Mouse (Mus musculus): ENCODE measurements around the gene Itpr1. TPM values are rescaled to one million over a fixed set of nuclear protein-coding genes. Genes with fewer than 3 reads are reported as not detected.

Gene Itpr1
- polyA plus RNA-seq, 1 experiment from 2014 or later: 4.0 TPM

- 73% methylated on average over 4 of the region's 4 CpGs for WGBS
- no peak overlapping the region for H3K4me2 ChIP-seq (replicated peaks; ENCODE audit: low read depth)
- TF ChIP-seq CTCF (IDR thresholded peaks at IDR 0.05; ENCODE audit: low read depth) (no peak), EP300 (optimal IDR thresholded peaks at IDR 0.05) (no peak)
- H3K9me3 ChIP-seq (ENCODE audit: control insufficient read depth, low read length): no peaks in the 10 kb centered on the region
- H3K4me3 ChIP-seq (ENCODE audit: low read depth, low read length): no peak overlapping the region
- ATAC-seq (ENCODE audit: low FRiP score, low TSS enrichment): no peak
- H3K36me3 ChIP-seq (ENCODE audit: control insufficient read depth, insufficient read depth, low read length): no peaks in the 10 kb centered on the region
- H3K27me3 ChIP-seq (ENCODE audit: control insufficient read depth, insufficient read depth, low read length): no peaks in the 10 kb centered on the region
- H3K4me1 ChIP-seq (replicated peaks; ENCODE audit: control insufficient read depth, insufficient read depth): 0 out of 2 replicates have a peak, but pooled peaks cover 2% of the 10 kb centered on the region
- no peak for DNase-seq (ENCODE audit: low spot score)
- H3K9ac ChIP-seq (ENCODE audit: low read length): no peak overlapping the region
- no peak overlapping the region for H3K27ac ChIP-seq (replicated peaks)
Observed at GRCm38 (mm10) chr6:108238011-108238410, 25.1 kb downstream of the Itpr1 start.

GRCm38 (mm10) chr6:108239056-108239455, 26.2 kb downstream of the Itpr1 start:
- 50% methylated on average over 4 of the region's 4 CpGs for WGBS

GRCm38 (mm10) chr6:108240004-108240403, 27.1 kb downstream of the Itpr1 start:
- no peak overlapping the region for H3K9ac ChIP-seq (ENCODE audit: low read length)
- no peaks in the 10 kb centered on the region for H3K36me3 ChIP-seq (ENCODE audit: control insufficient read depth, insufficient read depth, low read length)
- no peak overlapping the region for H3K4me3 ChIP-seq (ENCODE audit: low read depth, low read length)
- 97% methylated on average over 1 of the region's 1 CpGs for WGBS
- ATAC-seq (ENCODE audit: low FRiP score, low TSS enrichment): no peak
- H3K4me2 ChIP-seq (replicated peaks; ENCODE audit: low read depth): no peak overlapping the region
- 0 out of 2 replicates have a peak, but pooled peaks cover 2% of the 10 kb centered on the region for H3K4me1 ChIP-seq (replicated peaks; ENCODE audit: control insufficient read depth, insufficient read depth)
- H3K9me3 ChIP-seq (ENCODE audit: control insufficient read depth, low read length): no peaks in the 10 kb centered on the region
- DNase-seq (ENCODE audit: low spot score): no peak
- H3K27me3 ChIP-seq (ENCODE audit: control insufficient read depth, insufficient read depth, low read length): no peaks in the 10 kb centered on the region
- H3K27ac ChIP-seq (replicated peaks): no peak overlapping the region
- TF ChIP-seq EP300 (optimal IDR thresholded peaks at IDR 0.05) (no peak), CTCF (IDR thresholded peaks at IDR 0.05; ENCODE audit: low read depth) (no peak)

More at GRCm38 (mm10) chr6:108239056-108239455, 26.2 kb downstream of the Itpr1 start:
- Histone ChIP-seq H3K4me1 (replicated peaks; ENCODE audit: control insufficient read depth, insufficient read depth) (0 out of 2 replicates have a peak, but pooled peaks cover 2% of the 10 kb centered on the region), H3K9ac (ENCODE audit: low read length) (no peak overlapping the region), H3K27me3 (ENCODE audit: control insufficient read depth, insufficient read depth, low read length) (no peaks in the 10 kb centered on the region), H3K36me3 (ENCODE audit: control insufficient read depth, insufficient read depth, low read length) (no peaks in the 10 kb centered on the region), H3K4me3 (ENCODE audit: low read depth, low read length) (no peak overlapping the region), H3K4me2 (replicated peaks; ENCODE audit: low read depth) (no peak overlapping the region), H3K27ac (replicated peaks) (no peak overlapping the region), H3K9me3 (ENCODE audit: control insufficient read depth, low read length) (no peaks in the 10 kb centered on the region)
- DNase-seq (ENCODE audit: low spot score) (no peak), ATAC-seq (ENCODE audit: low FRiP score, low TSS enrichment) (no peak)
- TF ChIP-seq EP300 (optimal IDR thresholded peaks at IDR 0.05) (no peak), CTCF (IDR thresholded peaks at IDR 0.05; ENCODE audit: low read depth) (no peak)

GRCm38 (mm10) chr6:108240754-108241153, 27.9 kb downstream of the Itpr1 start:
- no peaks in the 10 kb centered on the region for H3K36me3 ChIP-seq (ENCODE audit: control insufficient read depth, insufficient read depth, low read length)
- no peak overlapping the region for H3K9ac ChIP-seq (ENCODE audit: low read length)
- H3K4me3 ChIP-seq (ENCODE audit: low read depth, low read length): no peak overlapping the region
- ATAC-seq (ENCODE audit: low FRiP score, low TSS enrichment): peak; percentile 40; the same call in 1 of the 2 replicates
- H3K27me3 ChIP-seq (ENCODE audit: control insufficient read depth, insufficient read depth, low read length): no peaks in the 10 kb centered on the region
- no peak for TF ChIP-seq EP300 (optimal IDR thresholded peaks at IDR 0.05)
- no peak for TF ChIP-seq CTCF (IDR thresholded peaks at IDR 0.05; ENCODE audit: low read depth)
- 0 out of 2 replicates have a peak, but pooled peaks cover 2% of the 10 kb centered on the region for H3K4me1 ChIP-seq (replicated peaks; ENCODE audit: control insufficient read depth, insufficient read depth)
- H3K27ac ChIP-seq (replicated peaks): no peak overlapping the region
- no peak for DNase-seq (ENCODE audit: low spot score)
- 47% methylated on average over 5 of the region's 5 CpGs for WGBS
- no peaks in the 10 kb centered on the region for H3K9me3 ChIP-seq (ENCODE audit: control insufficient read depth, low read length)
- no peak overlapping the region for H3K4me2 ChIP-seq (replicated peaks; ENCODE audit: low read depth)

- H3K4me3 ChIP-seq (ENCODE audit: low read depth, low read length): no peak overlapping the region
- DNase-seq (ENCODE audit: low spot score): no peak
- H3K4me1 ChIP-seq (replicated peaks; ENCODE audit: control insufficient read depth, insufficient read depth): 0 out of 2 replicates have a peak, but pooled peaks cover 6% of the 10 kb centered on the region
- H3K36me3 ChIP-seq (ENCODE audit: control insufficient read depth, insufficient read depth, low read length): no peaks in the 10 kb centered on the region
- H3K27ac ChIP-seq (replicated peaks): no peak overlapping the region
- 74% methylated on average over 8 of the region's 8 CpGs for WGBS
- H3K9ac ChIP-seq (ENCODE audit: low read length): no peak overlapping the region
- no peak overlapping the region for H3K4me2 ChIP-seq (replicated peaks; ENCODE audit: low read depth)
- TF ChIP-seq EP300 (optimal IDR thresholded peaks at IDR 0.05): no peak
- no peak for TF ChIP-seq CTCF (IDR thresholded peaks at IDR 0.05; ENCODE audit: low read depth)
- H3K9me3 ChIP-seq (ENCODE audit: control insufficient read depth, low read length): no peaks in the 10 kb centered on the region
- ATAC-seq (ENCODE audit: low FRiP score, low TSS enrichment): no peak
- no peaks in the 10 kb centered on the region for H3K27me3 ChIP-seq (ENCODE audit: control insufficient read depth, insufficient read depth, low read length)
Observed at GRCm38 (mm10) chr6:108244571-108244970, 31.7 kb downstream of the Itpr1 start.

- TF ChIP-seq EP300 (optimal IDR thresholded peaks at IDR 0.05) (no peak), CTCF (IDR thresholded peaks at IDR 0.05; ENCODE audit: low read depth) (no peak)
- peak overlapping the region; percentile 49; the same call in 1 of the 2 replicates for H3K27ac ChIP-seq (replicated peaks)
- WGBS: 46% methylated on average over 3 of the region's 3 CpGs
- no peak for DNase-seq (ENCODE audit: low spot score)
- H3K27me3 ChIP-seq (ENCODE audit: control insufficient read depth, insufficient read depth, low read length): no peaks in the 10 kb centered on the region
- H3K9me3 ChIP-seq (ENCODE audit: control insufficient read depth, low read length): no peaks in the 10 kb centered on the region
- H3K4me1 ChIP-seq (replicated peaks; ENCODE audit: control insufficient read depth, insufficient read depth): 0 out of 2 replicates have a peak, but pooled peaks cover 6% of the 10 kb centered on the region
- no peak overlapping the region for H3K9ac ChIP-seq (ENCODE audit: low read length)
- no peak for ATAC-seq (ENCODE audit: low FRiP score, low TSS enrichment)
- no peak overlapping the region for H3K4me2 ChIP-seq (replicated peaks; ENCODE audit: low read depth)
- no peak overlapping the region for H3K4me3 ChIP-seq (ENCODE audit: low read depth, low read length)
- no peaks in the 10 kb centered on the region for H3K36me3 ChIP-seq (ENCODE audit: control insufficient read depth, insufficient read depth, low read length)
Observed at GRCm38 (mm10) chr6:108246369-108247085, 33.6 kb downstream of the Itpr1 start.
